Mouse (Mus musculus) lung, adult 10 weeks (tissue): ENCODE measurements around the gene Srgap1. TPM values are rescaled to one million over a fixed set of nuclear protein-coding genes. Genes with fewer than 3 reads are reported as not detected.

Source experiments
- polyA plus RNA-seq: library from polyadenylated mRNA; stranded (reverse); fragments of 350-450 nt; fragmentation: Illumina TruSeq; extraction: RNeasy Lipid Tissue Mini Kit (QIAGEN cat#74804); gene quantifications from one replicate; pipeline ENCODE4 v1.2.3, GENCODE M21; 2014; ENCODE audit warnings: low read depth, low replicate concordance; ENCODE audit not compliant: insufficient read depth

The Srgap1 gene
- polyA plus RNA-seq = 1.4 TPM

GRCm38 (mm10) chr10:122046904-122047726 is at the start of gene Srgap1:
TSS of gene Srgap1 (minus strand) at chr10:122047315.

GRCm38 (mm10) chr10:121739548-121740505 is 307.3 kb downstream of the Srgap1 start, which contains the start of gene BC048403:
TSS of gene BC048403 (plus strand) at chr10:121739937.

Other genes starting within 250 kb of the Srgap1 start
- 24.9 TPM for gene Rxylt1, start 50.1 kb upstream of the Srgap1 start, polyA plus RNA-seq